Mouse (Mus musculus): ENCODE results near the gene Ccsap.

The Ccsap gene

GRCm38 (mm10) chr8:123859648-123860259 lies at the start of gene Ccsap:
Ccsap (minus strand) TSS chr8:123860209.
- DNase-seq = peak; percentile 61 to 67

DNA sequence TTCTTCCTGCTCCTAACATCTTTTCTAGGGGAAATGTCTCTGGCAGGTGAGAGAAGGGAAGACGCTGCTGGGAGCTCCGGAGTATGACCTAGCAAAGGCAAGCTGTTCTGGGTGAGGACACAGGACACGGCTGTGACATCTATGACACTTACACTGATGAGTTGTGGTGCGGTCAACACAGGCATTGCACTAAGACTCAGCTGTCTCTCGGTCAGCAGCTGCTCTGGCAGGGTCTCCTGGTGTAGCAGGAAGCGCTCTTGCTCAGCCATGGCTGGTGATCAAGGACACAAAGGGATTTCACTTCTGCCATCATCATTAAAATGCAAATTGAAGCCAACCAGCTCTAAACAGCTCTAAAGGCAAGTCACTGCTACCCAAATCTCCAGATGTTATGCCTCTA lies 47.6 kb upstream of the Ccsap start:
- no peak for DNase-seq

DNA sequence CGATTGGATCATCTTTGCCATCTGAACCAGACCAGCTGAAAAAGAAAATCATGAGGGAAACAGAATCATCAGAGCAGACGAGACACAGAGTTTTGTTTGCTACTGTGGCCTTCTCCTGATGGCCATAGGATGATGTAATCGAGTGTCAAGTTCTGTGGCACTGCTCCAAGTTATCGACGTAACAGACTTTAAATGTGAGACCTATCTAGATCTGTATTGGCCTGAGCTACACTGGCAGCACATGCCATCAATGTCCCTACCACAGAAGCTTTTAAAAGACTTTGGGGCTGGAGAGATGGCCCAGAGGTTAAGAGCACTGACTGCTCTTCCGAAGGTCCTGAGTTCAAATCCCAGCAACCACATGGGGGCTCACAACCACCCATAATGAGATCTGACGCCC lies 42.6 kb upstream of the Ccsap start:
- no peak for DNase-seq

- DNase-seq = no peak
These were observed 39.4 kb upstream of the Ccsap start for GRCm38 (mm10) chr8:123899366-123899765.

GRCm38 (mm10) chr8:123898576-123898975 lies 38.6 kb upstream of the Ccsap start:
- DNase-seq = no peak

GRCm38 (mm10) chr8:123896774-123897173 lies 36.8 kb upstream of the Ccsap start:
- no peak for DNase-seq

GRCm38 (mm10) chr8:123896366-123896761 lies 36.4 kb upstream of the Ccsap start:
- no peak for DNase-seq

GRCm38 (mm10) chr8:123895680-123896365 lies 35.8 kb upstream of the Ccsap start:
- DNase-seq = no peak

- DNase-seq = no peak
These were observed 35.2 kb upstream of the Ccsap start for GRCm38 (mm10) chr8:123895230-123895629.

DNA sequence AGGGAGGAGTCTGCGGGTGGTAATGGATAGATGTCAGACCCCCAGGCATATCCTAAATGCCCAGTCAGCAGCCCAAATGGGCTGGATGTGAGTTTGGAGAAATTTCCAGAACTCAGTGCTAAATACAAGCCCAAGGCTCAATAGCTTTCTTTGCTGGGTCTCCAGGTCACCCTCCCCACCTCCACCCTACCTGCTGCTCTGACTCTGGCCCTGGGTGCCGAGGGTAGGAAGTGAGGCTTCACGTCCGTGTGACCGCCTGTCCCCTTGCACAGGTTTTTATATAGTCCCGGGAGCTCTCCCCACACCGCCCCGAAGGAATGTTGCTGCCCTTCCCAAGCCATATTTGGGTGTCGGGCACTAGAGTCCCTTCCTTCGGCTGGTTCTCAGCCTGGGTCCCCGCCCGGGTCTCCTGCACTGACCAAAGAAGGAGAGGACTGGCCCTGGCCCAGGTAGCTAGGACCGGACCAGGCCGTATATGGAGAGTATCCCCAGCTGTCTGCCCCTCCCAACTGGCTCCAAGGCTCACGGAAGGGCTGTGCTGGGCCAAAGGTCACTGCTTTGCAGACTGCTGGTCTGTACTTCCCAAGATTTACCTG lies 34.6 kb upstream of the Ccsap start, which contains the start of gene Acta1:
Gene Acta1 (minus strand): TSS at position 250 of the 596 bp plus-strand sequence.
- DNase-seq = no peak

DNA sequence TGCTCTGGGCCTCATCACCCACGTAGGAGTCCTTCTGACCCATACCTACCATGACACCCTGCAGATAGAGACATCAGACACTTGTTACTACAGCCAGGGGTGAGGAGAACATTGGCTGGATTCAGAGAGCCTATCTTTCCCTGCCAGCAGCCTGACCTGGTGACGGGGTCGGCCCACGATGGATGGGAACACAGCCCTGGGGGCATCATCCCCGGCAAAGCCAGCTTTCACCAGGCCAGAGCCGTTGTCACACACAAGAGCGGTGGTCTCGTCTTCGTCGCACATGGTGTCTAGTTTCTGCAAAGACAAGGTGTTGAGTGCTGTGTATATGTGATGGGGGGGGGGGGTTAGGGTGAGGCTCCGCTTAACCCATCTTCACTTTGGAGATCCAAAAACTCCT lies 33.4 kb upstream of the Ccsap start:
- DNase-seq = no peak

DNA sequence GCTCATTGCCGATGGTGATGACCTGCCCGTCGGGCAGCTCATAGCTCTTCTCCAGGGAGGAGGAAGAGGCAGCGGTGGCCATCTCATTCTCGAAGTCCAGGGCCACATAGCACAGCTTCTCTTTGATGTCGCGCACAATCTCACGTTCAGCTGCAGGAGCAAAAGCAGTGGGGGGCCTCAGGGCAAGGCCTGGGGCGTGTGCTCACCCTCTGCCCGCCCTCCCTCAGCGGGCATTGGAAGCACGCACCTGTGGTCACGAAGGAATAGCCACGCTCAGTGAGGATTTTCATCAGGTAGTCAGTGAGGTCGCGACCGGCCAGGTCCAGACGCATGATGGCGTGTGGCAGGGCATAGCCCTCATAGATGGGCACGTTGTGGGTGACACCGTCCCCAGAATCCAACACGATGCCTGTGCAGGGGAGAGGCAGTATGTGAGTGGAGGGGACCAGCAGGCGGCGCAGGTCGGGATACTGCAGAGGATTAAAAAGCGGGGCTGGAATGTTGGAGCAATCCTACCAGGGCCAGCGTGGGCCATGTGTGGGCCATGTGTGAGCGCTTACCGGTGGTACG lies 32.7 kb upstream of the Ccsap start:
- no peak for DNase-seq

DNA sequence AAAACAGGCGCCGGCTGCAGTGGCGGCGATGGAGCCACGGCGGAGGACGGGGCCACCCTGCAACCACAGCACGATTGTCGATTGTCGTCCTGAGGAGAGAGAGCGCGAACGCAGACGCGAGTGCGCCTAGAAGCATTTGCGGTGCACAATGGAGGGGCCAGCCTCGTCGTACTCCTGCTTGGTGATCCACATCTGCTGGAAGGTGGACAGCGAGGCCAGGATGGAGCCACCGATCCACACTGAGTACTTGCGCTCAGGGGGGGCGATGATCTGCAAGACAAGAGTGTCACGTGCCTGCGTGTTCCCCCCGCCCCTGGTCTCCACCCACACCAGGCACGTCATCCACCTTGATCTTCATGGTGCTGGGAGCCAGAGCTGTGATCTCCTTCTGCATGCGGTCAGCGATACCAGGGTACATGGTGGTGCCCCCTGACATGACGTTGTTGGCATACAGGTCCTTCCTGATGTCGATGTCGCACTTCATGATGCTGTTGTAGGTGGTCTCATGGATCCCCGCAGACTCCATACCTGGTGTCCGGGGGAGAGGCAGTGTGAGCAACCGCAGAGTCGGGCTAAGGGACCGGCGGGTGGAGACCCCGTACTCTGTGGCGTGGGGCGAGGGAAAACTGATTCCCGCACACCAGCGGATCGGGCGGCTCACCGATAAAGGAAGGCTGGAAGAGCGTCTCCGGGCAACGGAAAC lies 32.0 kb upstream of the Ccsap start:
- DNase-seq = no peak

GRCm38 (mm10) chr8:123891271-123891670 lies 31.3 kb upstream of the Ccsap start:
- DNase-seq = peak; percentile 15

- no peak for DNase-seq
These were observed 29.8 kb upstream of the Ccsap start for GRCm38 (mm10) chr8:123889797-123890196.

GRCm38 (mm10) chr8:123887956-123888355 lies 27.9 kb upstream of the Ccsap start:
- no peak for DNase-seq

DNA sequence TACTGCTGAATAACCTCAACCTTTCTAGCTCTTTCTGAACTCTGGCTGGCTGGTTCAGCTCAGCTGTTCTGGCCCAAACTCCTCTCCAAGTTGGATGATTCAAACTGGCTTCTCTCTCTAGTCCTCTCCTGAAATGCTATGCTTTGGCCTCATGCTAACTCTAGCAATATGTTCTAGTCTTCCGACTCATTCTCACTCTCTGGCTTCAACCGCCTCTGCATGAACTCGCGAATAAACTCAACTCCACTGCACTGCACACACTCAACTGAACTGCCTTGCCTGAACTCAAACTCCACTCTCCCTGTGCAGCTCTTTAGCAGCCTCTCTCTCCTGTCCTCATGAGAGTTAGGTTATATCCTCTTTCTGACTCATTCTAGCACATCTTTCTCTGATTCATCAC lies 27.2 kb upstream of the Ccsap start:
- DNase-seq = no peak

DNA sequence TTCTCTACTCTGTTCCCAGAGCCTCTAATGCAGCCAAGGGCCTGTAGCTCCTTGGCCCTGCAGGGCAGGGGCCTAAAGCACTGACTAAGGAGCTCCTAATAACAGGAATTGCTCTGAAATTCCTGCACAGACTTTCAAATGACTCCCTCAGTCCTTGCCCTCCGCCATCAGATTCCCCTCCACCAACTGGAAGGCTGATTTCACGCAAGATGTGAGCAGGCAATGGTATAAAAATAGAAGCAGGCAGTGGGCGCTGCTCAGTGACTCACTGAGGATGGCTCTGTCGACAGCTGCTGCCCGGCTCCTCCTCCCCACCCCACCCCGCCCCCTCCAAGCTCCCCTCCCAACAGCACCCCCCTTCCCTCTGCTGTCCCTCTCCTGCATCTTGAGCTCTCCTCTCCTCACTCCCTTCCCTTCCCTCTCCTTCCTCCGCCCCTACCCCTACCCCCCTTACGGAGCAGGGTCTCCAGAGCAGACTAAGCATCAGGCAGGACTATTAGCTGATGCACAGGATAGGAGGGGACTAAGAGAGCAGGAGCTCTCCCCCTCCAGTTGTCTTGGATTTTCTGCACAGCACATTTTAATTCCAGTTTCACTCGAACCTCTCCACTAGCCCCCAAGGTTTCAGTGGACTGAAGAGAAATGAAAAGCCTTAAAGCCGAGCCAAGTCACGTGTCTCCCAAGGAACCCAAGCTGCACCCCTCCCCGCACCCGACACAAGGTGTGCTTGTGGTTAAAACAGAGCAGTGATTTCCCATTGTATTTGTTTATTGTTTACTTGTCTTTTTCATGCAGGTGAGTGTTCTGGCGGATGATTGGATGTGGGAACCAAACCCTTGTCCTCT lies 24.9 kb upstream of the Ccsap start:
- DNase-seq = no peak

DNA sequence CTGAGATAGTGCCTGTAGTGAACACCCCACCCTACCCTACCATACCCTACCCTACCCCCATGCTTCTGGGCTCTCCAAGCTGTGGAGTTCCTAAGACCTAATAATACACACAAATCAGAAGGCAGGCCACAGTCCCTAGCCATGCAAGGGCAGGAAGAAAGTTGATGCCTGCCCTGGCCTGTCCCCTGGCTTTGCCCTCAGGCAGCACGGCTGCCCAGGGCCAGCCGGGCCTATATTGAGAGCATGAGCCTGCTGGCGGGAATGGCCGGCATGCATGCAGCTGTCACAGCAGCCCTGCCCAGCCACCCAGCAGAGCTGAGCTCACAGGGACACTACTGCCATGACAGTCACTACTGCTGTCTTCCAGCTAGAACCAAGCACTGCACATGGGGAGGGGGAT lies 23.1 kb upstream of the Ccsap start:
- DNase-seq = no peak

DNA sequence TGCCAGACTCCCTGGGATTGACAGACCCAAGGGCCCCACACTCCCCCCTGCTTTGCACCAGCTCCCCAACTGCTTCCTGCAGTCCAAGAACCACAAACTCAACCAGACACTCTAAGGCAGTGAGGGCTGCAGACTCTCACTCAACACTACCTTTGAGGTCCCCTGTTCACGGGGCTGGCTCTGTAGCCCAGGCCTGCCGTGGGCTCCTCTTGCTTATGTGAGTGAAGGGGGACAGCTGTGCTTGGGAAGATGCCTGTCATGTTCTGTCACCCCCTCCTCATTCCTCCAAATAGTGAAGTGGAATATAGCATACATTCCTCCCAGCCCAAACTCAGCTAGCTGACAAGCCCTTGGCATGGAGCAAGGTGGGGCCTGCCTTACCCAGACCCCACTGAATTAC lies 22.4 kb upstream of the Ccsap start:
- no peak for DNase-seq

DNA sequence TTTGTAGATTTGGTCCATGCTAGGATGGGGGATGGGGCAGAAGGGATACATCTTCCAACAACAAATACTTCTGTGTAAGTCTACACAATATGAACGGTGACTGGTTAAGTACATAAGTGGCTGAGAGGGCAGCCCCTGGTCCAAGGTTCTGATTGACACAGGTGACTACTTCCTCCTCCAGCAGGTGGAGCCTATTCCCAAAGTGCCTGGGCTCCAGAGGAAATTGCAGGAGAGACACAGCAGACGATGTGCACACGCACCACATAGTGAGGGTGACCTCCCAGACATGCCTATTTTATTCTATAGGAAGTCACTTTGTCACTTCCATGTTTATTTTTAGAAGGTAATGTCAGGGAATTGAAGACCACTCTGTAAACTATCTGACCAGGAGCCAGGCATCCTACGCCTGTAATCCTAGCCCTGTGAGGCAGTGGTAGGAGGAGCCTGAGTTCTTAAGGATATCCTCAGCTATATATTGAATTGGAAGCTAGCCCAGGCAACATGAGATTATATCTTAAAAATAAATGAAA lies 20.9 kb upstream of the Ccsap start:
- DNase-seq = no peak

- DNase-seq = no peak
These were observed 20.3 kb upstream of the Ccsap start for GRCm38 (mm10) chr8:123880271-123880670.

All from B cell, adult 2 months (primary cell).